Mouse (Mus musculus): ENCODE measurements around the gene Esr2.

DNA sequence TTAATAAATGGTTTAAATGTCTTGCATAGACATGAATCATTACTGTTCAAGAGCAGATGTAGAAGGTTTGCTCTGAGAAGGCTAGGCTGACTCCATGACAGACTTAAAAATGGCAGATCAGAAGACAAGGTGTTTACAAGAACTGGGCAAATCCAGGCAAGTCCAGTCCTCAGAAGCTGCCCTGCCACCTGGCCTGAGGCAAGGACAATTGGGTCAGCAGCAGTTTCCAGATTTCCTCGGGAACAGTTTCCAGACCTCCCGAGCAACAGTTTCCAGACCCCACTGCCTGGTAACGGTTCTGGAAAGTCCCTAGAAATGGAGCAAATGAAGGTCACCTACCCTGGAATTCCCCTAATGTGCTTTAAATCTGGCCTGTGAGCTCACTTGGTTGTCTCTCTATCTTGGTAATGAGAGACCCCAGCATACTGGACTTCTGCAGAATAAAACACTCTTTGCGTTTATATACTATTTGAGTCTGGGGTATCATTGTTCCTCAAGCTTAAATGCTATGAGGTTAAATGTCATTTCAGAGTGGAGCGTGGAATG, 32.4 kb upstream of the Esr2 start:
- no peak for TF ChIP-seq POLR2A (IDR thresholded peaks at IDR 0.05; ENCODE audit: low read depth, low read length)
- TF ChIP-seq CTCF (conservative IDR thresholded peaks at IDR 0.05; ENCODE audit: insufficient read depth, insufficient read length, low read depth, low read length) = no peak

All from kidney, adult 2 months (tissue).